Mouse (Mus musculus) heart, embryonic 11.5 days (tissue): ENCODE results near the gene Guf1. TPM values are rescaled to one million over a fixed set of nuclear protein-coding genes. Genes with fewer than 3 reads are reported as not detected.

ENCODE experiments used
- ATAC-seq: fragments of 200-750 bp; cut with Nextera tagmentation; replicated peaks from 2 replicates; pipeline ENCODE4 v1.8.0; 2017; ENCODE audit warnings: moderate library complexity; ENCODE audit not compliant: insufficient number of reproducible peaks, low FRiP score, low TSS enrichment
- H3K27ac ChIP-seq: fragments of 300-500 bp; sonication (generic); 2 replicates; pipeline ENCODE4 v1.5.1; 2014; ENCODE audit warnings: mild to moderate bottlenecking, low read depth, low read length
- H3K27me3 ChIP-seq: fragments of 300-500 bp; sonication (generic); 2 replicates; pipeline ENCODE4 v1.6.1; 2014; ENCODE audit warnings: mild to moderate bottlenecking, low read length, mixed read lengths; ENCODE audit not compliant: control insufficient read depth, insufficient read depth
- H3K36me3 ChIP-seq: fragments of 300-500 bp; sonication (generic); 2 replicates; pipeline ENCODE4 v1.6.1; 2014; ENCODE audit warnings: mild to moderate bottlenecking, low read length, moderate library complexity, mixed read lengths; ENCODE audit not compliant: control insufficient read depth, insufficient read depth
- H3K4me1 ChIP-seq: fragments of 300-500 bp; sonication (generic); 2 replicates; pipeline ENCODE4 v1.6.1; 2014; ENCODE audit warnings: low read length; ENCODE audit not compliant: control insufficient read depth, insufficient read depth
- H3K4me2 ChIP-seq: fragments of 300-500 bp; sonication (generic); 2 replicates; pipeline ENCODE4 v1.6.1; 2014; ENCODE audit warnings: mild to moderate bottlenecking, moderate library complexity
- H3K4me3 ChIP-seq: fragments of 300-500 bp; sonication (generic); 2 replicates; pipeline ENCODE4 v1.5.1; 2014; ENCODE audit warnings: low read depth, low read length
- H3K9ac ChIP-seq: fragments of 300-500 bp; sonication (generic); 2 replicates; pipeline ENCODE4 v1.6.1; 2014; ENCODE audit warnings: mild to moderate bottlenecking, low read depth, low read length, moderate library complexity
- H3K9me3 ChIP-seq: fragments of 300-500 bp; sonication (generic); replicated peaks from 2 replicates; pipeline ENCODE4 v1.6.1; 2016; ENCODE audit warnings: low read length; ENCODE audit not compliant: control insufficient read depth
- WGBS: fragments of 180-500 bp; shearing (Covaris S2); extraction: QIAGEN DNeasy Blood & Tissue Kit; methylation state at CpG from one replicate; pipeline ENCODE4 v1.1.7; 2014; ENCODE audit not compliant: insufficient replicate concordance; 5-methylcytosine and 5-hydroxymethylcytosine counted together
- polyA plus RNA-seq: library from polyadenylated mRNA; unstranded; fragments of >200 nt; fragmentation: Nextera tagmentation; extraction: Ambion mirVana; gene quantifications from 2 replicates; pipeline ENCODE4 v1.2.1, GENCODE M21; 2014

The Guf1 gene
- polyA plus RNA-seq, 1 experiment from 2014 or later = 32.7 TPM

- no peaks in the 10 kb centered on the region for H3K36me3 ChIP-seq
- H3K27ac ChIP-seq = peak overlapping the region; percentile 67
- WGBS = 14% methylated on average over 16 of the region's 16 CpGs
- H3K4me3 ChIP-seq = peak overlapping the region; percentile 73
- no peak for ATAC-seq
- no peaks in the 10 kb centered on the region for H3K9me3 ChIP-seq
- peak overlapping the region; percentile 85 for H3K9ac ChIP-seq
- peak overlapping the region; percentile 72 for H3K4me2 ChIP-seq
- H3K27me3 ChIP-seq = no peaks in the 10 kb centered on the region
- H3K4me1 ChIP-seq = 0 out of 2 replicates have a peak, but pooled peaks cover 2% of the 10 kb centered on the region
Observed at GRCm38 (mm10) chr5:69557404-69557935, 747 bp downstream of the Guf1 start.

- Histone ChIP-seq H3K4me2 (peak within 1 kb of the TSS; percentile 78), H3K27me3 (no peaks in the 10 kb centered on the region), H3K4me3 (peak within 1 kb of the TSS; percentile 71), H3K36me3 (no peaks in the 10 kb centered on the region), H3K9ac (peak within 1 kb of the TSS; percentile 92), H3K4me1 (peaks cover 3% of the 10 kb centered on the region; the same call in 1 of the 2 replicates), H3K9me3 (no peaks in the 10 kb centered on the region), H3K27ac (peak within 1 kb of the TSS; percentile 41)
- 4% methylated on average over 42 of the region's 42 CpGs for WGBS
- ATAC-seq = peak; percentile 92
Observed at GRCm38 (mm10) chr5:69591640-69592461, 35.1 kb downstream of the Guf1 start, which contains the start of gene Gnpda2. Gene Gnpda2, minus strand, starts transcription at chr5:69592340.

GRCm38 (mm10) chr5:69601027-69601426, 44.3 kb downstream of the Guf1 start:
- no peak for ATAC-seq
- H3K4me2 ChIP-seq = no peak overlapping the region
- H3K9me3 ChIP-seq = no peaks in the 10 kb centered on the region
- no peak overlapping the region for H3K9ac ChIP-seq
- no peak overlapping the region for H3K4me3 ChIP-seq
- no peaks in the 10 kb centered on the region for H3K4me1 ChIP-seq
- no peak overlapping the region for H3K27ac ChIP-seq
- H3K36me3 ChIP-seq = no peaks in the 10 kb centered on the region
- no peaks in the 10 kb centered on the region for H3K27me3 ChIP-seq

- Histone ChIP-seq H3K4me2 (no peak overlapping the region), H3K4me3 (no peak overlapping the region), H3K27me3 (no peaks in the 10 kb centered on the region), H3K9me3 (no peaks in the 10 kb centered on the region), H3K36me3 (no peaks in the 10 kb centered on the region), H3K4me1 (no peaks in the 10 kb centered on the region), H3K27ac (no peak overlapping the region), H3K9ac (no peak overlapping the region)
- ATAC-seq = no peak
- 17% methylated on average over 4 of the region's 4 CpGs for WGBS
Observed at GRCm38 (mm10) chr5:69613209-69613796, 56.6 kb downstream of the Guf1 start.

- no peak for ATAC-seq
- no peak overlapping the region for H3K27ac ChIP-seq
- H3K4me1 ChIP-seq = no peaks in the 10 kb centered on the region
- no peak overlapping the region for H3K9ac ChIP-seq
- 81% methylated on average over 1 of the region's 1 CpGs for WGBS
- no peaks in the 10 kb centered on the region for H3K9me3 ChIP-seq
- no peaks in the 10 kb centered on the region for H3K36me3 ChIP-seq
- H3K4me2 ChIP-seq = no peak overlapping the region
- no peak overlapping the region for H3K4me3 ChIP-seq
- H3K27me3 ChIP-seq = no peaks in the 10 kb centered on the region
Observed at GRCm38 (mm10) chr5:69620899-69621298, 64.2 kb downstream of the Guf1 start.

Other genes starting within 250 kb of the Guf1 start
- gene Kctd8, start 215.2 kb upstream of the Guf1 start, polyA plus RNA-seq = 0.80 and 0.82 TPM in 2 replicates
- 2.9 and 4.4 TPM in 2 replicates for gene Yipf7, start 14.3 kb upstream of the Guf1 start, polyA plus RNA-seq
- gene Gnpda2, start 35.4 kb downstream of the Guf1 start, polyA plus RNA-seq = 25.4 and 27.1 TPM in 2 replicates